Mouse (Mus musculus) bone marrow macrophage, adult 2 months (primary cell): ENCODE data around the gene Utp11. TPM values are rescaled to one million over a fixed set of nuclear protein-coding genes. Genes with fewer than 3 reads are reported as not detected.

Experiments
- H3K27ac ChIP-seq: 2 replicates; pipeline ENCODE4 v1.5.1; 2012; ENCODE audit warnings: low read depth, low read length; ENCODE audit not compliant: insufficient read depth
- H3K4me1 ChIP-seq: 2 replicates; pipeline ENCODE4 v1.6.1; 2012; ENCODE audit warnings: low read length; ENCODE audit not compliant: control insufficient read depth, insufficient read depth
- H3K4me3 ChIP-seq: 2 replicates; pipeline ENCODE4 v1.5.1; 2012; ENCODE audit warnings: mild to moderate bottlenecking, low read length, moderate library complexity; ENCODE audit not compliant: insufficient read depth
- CTCF ChIP-seq: IDR thresholded peaks from 2 replicates; pipeline ENCODE4 v1.5.1; 2012; ENCODE audit warnings: low read depth, mild to moderate bottlenecking, low read length, moderate library complexity
- POLR2A ChIP-seq: IDR thresholded peaks from 2 replicates; pipeline ENCODE4 v1.6.1; 2012; ENCODE audit warnings: mild to moderate bottlenecking, low read depth, low read length, borderline replicate concordance
- polyA plus RNA-seq: library from polyadenylated mRNA; stranded (reverse); fragments of >200 nt; gene quantifications from 2 replicates; pipeline ENCODE4 v1.2.4, GENCODE M21; 2012; ENCODE audit not compliant: missing spikeins, insufficient read depth, insufficient read length

Gene Utp11
- polyA plus RNA-seq, 1 experiment, result 45.8 TPM

DNA sequence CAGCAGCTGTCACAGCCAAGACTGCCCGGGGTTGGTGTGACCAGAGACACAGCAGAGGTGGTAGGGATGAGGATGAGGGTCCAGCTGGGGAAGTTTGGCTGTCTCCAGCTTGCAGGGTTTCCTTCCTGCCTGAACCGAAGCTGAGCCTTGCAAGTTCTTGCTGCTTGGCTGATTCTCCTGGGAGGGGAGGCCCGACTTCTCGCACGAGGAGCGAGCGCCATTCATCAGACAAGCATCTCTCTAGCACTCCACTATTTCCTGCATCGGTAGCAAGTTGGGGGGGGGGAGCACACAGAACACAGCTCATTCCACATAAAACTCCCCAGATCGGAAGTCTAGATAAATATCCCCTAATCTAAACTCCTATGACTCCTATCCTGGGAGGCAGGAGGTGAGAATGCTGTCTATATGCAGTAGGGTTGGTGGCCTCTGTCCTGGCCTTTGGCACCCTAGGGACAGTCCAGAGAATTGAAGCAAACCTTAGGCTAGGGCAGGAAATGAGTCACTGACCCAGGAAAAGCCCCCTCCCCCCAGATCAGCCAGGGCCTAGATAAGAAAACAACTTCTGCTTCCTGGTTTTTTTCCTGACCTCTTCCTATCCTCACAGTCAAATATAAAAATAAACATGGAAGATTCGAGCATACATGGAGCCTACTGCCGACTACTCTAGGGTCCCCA, 11.5 kb upstream of the Utp11 start:
- H3K4me1 ChIP-seq, result peaks cover 26% of the 10 kb centered on the region
- TF ChIP-seq CTCF, result no peak
- H3K27ac ChIP-seq, result peak overlapping the region; percentile 99
- H3K4me3 ChIP-seq, result peak overlapping the region; percentile 60

GRCm38 (mm10) chr4:124703881-124704796, 10.7 kb upstream of the Utp11 start:
- H3K4me1 ChIP-seq, result peaks cover 27% of the 10 kb centered on the region
- TF ChIP-seq CTCF (no peak), POLR2A (no peak)
- H3K4me3 ChIP-seq, result peak overlapping the region; percentile 60
- H3K27ac ChIP-seq, result peak overlapping the region; percentile 99

DNA sequence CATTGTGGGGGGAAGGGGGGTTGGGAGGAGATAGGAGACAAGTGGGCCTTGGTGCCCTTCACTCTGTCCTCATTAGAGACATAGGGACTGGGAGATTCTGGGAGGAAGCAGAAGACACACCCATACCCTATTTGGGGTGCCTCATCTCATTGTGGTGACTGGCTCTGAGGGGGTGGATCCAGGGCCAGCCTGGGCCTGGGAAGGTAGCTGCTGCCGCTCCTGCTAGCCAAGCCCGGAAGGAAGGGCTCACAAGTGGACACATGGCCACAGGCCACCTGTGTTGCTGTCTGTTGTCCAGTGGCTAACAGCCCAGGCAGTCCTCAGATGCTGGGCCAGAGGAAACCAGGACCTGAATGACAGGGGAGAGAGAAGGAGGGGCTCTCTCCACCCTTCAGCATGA, 10.0 kb upstream of the Utp11 start:
- TF ChIP-seq POLR2A (no peak), CTCF (no peak)
- Histone ChIP-seq H3K4me1 (peaks cover 32% of the 10 kb centered on the region), H3K4me3 (peak overlapping the region; percentile 60), H3K27ac (peak overlapping the region; percentile 99)

DNA sequence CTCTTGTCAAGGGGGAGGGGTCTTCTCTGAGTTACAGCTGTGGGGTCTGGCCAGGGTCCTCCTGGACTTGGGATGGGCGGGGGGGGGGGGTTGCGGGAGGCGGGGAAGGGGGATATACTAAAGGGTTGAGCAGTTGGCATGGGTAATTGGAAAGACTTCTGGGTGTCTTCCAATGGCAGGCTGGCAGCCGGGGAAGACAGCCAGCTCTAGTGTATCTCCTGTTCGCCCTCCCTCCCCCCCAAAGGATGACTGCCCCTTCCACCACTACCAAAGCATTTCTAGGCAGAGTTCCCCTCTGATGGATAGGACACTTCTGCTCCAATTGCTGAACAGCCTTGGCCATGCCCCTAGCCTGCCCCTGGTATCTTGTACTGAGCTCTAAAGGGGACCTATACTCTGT, 8.5 kb upstream of the Utp11 start:
- H3K4me1 ChIP-seq, result peaks cover 27% of the 10 kb centered on the region
- TF ChIP-seq CTCF, result no peak
- no peak for TF ChIP-seq POLR2A
- peak overlapping the region; percentile 85 for H3K4me3 ChIP-seq
- peak overlapping the region; percentile 87; the same call in 1 of the 2 replicates for H3K27ac ChIP-seq

GRCm38 (mm10) chr4:124701052-124701845, 7.8 kb upstream of the Utp11 start:
- TF ChIP-seq CTCF, result no peak
- no peak for TF ChIP-seq POLR2A
- peak overlapping the region; percentile 87 for H3K27ac ChIP-seq

DNA sequence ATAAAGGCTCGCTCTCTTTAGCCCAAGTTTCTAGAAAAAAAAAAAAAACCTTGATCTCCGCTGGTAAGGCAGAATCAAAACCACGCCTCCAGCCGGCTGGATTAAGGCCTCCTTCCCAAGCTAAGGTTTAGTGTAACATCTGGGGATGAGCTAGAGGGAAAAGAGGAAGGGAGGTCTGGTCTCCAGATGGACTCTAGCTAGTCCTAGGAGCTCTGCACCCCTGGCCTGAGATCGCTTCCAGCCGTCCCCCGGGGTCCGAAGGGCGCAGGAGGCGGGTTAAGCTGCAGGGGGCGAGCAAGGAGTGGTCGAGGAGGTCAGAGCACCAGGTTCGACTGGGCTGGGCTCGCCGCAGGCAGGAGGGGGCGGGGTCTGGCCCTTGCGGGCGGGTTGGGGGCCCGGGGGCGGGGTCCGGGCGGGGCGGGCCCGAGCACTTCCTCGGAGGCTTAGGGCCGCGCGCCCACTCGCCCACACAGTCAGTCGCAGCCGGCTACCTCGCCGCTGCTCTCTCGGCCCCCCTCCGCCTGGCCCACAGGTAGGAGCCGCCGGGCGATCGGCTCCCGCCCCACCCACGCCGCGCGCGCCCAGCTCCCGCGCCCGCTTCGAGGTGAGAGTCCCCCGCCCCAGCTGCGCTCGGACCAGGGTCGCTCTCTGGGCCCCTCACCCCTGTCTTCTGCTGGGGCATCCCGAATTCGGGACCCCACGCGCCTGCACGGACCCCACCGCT, 7.0 kb upstream of the Utp11 start, which contains the start of gene Fhl3:
Gene Fhl3 (plus strand): TSS at position 454 of the 724 bp plus-strand sequence.
- peak; percentile 58; the same call in 1 of the 2 replicates for TF ChIP-seq POLR2A
- TF ChIP-seq CTCF, result no peak
- Histone ChIP-seq H3K4me1 (peaks cover 24% of the 10 kb centered on the region), H3K4me3 (peak within 1 kb of the TSS; percentile 85), H3K27ac (peak within 1 kb of the TSS; percentile 87)

More at GRCm38 (mm10) chr4:124701052-124701845, 7.8 kb upstream of the Utp11 start:
- Histone ChIP-seq H3K4me3 (peak overlapping the region; percentile 85), H3K4me1 (peaks cover 28% of the 10 kb centered on the region)

DNA sequence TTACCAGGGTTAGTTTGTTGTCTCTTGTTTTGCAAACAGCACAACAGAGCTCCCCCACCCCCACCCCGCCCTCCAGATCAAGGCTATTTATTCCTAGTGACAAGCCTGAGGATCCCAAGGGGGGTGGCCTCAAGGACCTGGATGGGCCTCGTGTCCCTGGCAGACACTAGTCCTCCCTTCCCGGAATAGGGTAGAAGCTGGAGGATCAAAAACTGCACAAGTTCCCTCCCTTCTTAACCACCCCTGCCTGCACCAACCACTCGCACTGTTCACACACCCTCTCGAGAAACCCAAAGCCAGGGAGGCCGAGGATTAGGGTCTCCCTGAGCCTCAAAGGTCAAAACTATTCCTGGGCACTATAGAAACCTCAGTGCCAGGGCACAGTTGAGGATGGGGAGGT, 6.4 kb upstream of the Utp11 start:
- peaks cover 29% of the 10 kb centered on the region for H3K4me1 ChIP-seq
- peak overlapping the region; percentile 85 for H3K4me3 ChIP-seq
- peak overlapping the region; percentile 76 for H3K27ac ChIP-seq
- TF ChIP-seq POLR2A, result no peak
- no peak for TF ChIP-seq CTCF

- Histone ChIP-seq H3K4me1 (peaks cover 40% of the 10 kb centered on the region), H3K4me3 (peak overlapping the region; percentile 58), H3K27ac (peak overlapping the region; percentile 82)
- TF ChIP-seq POLR2A (no peak), CTCF (no peak)
These were observed 2.6 kb upstream of the Utp11 start for GRCm38 (mm10) chr4:124695786-124696516.
